Mouse (Mus musculus) liver (tissue): ENCODE measurements around the gene Olfr992.
"Not testable (repeated sequence)": the region's sequence is repeated elsewhere in the genome, so short reads cannot be mapped to it uniquely, and the experiment has no call there.

Experiments
- DNase-seq: peaks from one replicate; pipeline ENCODE4 v3.0.0-alpha.2; 2020; ENCODE audit warnings: mixed read lengths

The Olfr992 gene

DNA sequence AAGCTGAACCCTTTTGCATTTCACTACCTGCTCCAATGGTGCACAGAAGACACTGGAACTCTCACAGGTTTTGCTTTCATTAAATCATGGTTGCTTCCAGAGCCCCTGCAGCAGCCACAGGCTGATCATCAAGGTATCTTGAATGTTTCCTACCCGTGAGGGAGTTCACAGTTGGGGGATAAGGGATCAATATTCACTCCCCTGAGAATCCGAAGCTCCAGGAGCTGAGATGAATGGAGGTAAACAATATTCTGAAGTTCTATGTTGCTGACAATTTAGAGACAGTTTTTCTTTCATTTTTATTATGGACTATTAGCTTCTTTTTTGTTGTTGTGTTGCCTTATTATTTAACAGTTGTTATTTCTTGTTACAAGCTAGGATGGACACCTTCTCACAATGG lies at the start of gene Olfr992:
Gene Olfr992 (minus strand): TSS at position 101 of the 400 bp plus-strand sequence.
- no peak for DNase-seq

DNA sequence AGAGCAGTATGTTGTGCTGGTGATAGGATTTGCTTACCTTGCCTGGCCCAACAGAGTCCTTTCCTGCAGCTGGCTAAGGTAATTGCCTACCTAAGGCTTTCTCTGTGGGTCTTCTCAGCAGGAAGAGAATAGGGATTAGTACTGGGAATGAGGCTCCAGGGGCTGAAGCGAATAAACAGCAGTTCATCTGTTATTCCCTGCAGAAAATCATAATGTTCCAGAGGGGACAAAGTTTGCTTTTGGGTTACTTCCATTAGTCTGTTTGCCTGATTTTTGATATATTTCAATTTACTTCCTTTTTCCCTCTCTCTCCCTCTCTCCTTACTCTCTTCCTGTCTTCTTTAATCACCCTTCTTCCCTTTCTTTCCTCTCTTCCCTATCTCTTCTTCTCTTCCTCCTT lies 34.3 kb upstream of the Olfr992 start, which contains the start of gene Olfr995:
Gene Olfr995 (minus strand): TSS at position 101 of the 400 bp plus-strand sequence.
- DNase-seq, result no peak

DNA sequence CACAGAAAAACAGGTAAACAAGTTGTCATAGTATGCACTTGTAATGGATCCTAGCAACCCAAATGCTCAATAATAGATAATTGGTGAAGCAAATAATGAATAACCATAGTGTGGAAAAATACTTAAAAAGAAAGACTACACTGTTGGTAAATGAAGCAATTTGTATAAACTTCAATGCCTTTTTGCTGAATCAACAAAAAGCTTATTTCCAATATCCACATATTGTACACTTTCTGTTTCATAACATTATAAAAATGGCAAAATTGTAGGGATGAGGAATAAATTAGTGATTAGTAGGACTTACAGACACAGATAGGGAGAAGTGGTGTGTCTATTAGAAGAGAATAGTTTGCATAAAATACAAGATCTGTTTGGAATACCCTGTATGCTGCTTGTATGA lies 33.3 kb upstream of the Olfr992 start:
- DNase-seq, result no peak

DNA sequence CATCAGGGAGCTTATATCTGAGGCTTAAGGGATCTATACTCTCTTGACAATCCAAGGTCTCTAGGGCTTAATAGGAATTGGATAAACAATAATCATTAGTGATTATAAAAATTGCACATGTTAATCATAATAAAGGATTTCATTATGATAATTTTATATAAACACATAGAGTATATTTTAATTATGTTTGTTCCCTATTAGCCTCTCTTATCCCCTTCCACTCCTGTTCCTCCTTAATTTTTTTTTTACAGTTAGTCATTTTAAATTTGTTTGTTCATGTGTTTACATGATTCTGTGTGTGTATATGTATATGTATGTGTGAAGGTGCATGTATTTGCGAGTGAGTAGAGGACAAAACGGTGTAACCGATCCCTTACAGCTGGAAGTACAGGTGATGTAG lies 27.1 kb upstream of the Olfr992 start, which contains the start of gene Olfr994:
Gene Olfr994 (minus strand): TSS at position 101 of the 400 bp plus-strand sequence.
- DNase-seq, result no peak

DNA sequence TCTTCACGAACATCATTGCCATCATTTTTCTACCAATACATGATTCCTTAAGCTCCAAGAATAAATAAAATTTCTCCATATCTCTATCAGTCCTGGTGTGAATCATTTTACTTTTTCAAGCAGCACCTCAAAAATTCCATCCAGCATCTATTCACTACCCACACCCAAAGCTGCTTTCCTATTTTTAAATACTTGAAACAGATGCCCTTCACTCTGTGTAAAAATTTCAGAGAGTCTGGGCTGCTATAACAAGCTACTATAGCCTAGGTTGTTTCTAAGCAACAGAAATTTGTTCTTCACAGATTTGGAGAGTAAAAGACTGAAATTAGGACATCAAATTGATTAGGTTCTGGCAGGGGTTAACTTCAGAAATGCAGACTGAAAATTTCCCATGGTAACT lies 16.6 kb upstream of the Olfr992 start:
- DNase-seq, result no peak

DNA sequence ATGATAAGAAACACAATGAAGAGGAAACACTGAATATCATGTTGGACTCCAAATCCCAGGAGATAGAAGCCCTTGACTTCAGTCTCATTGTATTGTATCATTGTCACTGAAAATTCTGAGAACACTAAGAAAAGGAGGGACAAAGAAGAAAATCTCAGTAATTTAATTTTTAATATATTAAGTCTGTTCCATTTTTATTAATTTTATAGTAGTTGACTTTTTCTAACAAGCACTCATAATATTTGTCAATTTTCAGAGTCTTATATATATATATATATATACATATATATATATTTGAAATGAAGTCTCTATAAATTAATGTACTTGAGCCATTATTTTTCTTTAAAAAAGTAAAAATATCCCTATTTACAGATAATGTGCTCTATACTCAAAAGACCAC lies 5.5 kb upstream of the Olfr992 start, which contains the start of gene Olfr993:
Gene Olfr993 (minus strand): TSS at position 101 of the 400 bp plus-strand sequence.
- no peak for DNase-seq

DNA sequence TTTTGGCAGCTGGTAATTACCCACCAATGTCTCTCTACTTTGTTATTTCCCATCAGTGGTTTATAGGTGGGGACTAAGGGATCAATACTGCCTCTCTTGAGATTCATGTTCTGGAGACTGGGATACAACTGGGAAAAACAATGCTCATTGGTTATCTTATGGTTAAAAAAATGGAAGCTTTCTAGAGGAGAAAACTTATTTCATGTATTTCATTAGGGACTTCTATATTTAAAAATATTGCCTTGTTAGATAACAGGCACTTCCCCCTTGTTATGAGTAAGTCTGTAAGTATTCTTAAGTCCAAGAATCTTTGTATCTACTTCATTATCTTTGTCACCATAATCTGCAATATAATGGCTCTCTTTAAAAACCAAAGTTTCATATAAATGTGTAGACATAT lies 46.1 kb downstream of the Olfr992 start, which contains the start of gene Olfr988:
Gene Olfr988 (minus strand): TSS at position 101 of the 400 bp plus-strand sequence.
- not testable (repeated sequence) for DNase-seq
